Mouse (Mus musculus): ENCODE results near the gene Tnks2. TPM values are rescaled to one million over a fixed set of nuclear protein-coding genes. Genes with fewer than 3 reads are reported as not detected.
"Not testable (repeated sequence)": the region's sequence is repeated elsewhere in the genome, so short reads cannot be mapped to it uniquely, and the experiment has no call there.

The Tnks2 gene
- polyA plus RNA-seq, 1 experiment, result 60.7 TPM

- H3K27ac ChIP-seq (ENCODE audit: insufficient read depth, low read length), result no peak overlapping the region
These were observed 19.8 kb downstream of the Tnks2 start for GRCm38 (mm10) chr19:36853831-36854230.

GRCm38 (mm10) chr19:36857851-36858250 is 23.8 kb downstream of the Tnks2 start:
- H3K4me1 ChIP-seq (ENCODE audit: control insufficient read depth, insufficient read depth, low read length), result no peaks in the 10 kb centered on the region

More at GRCm38 (mm10) chr19:36853831-36854230, 19.8 kb downstream of the Tnks2 start:
- Histone ChIP-seq H3K4me1 (ENCODE audit: control insufficient read depth, insufficient read depth, low read length) (no peaks in the 10 kb centered on the region), H3K4me3 (ENCODE audit: insufficient read depth, low read length) (no peak overlapping the region)
- TF ChIP-seq POLR2A (IDR thresholded peaks at IDR 0.05; ENCODE audit: extremely low read depth, insufficient read depth, low read length), result no peak
- TF ChIP-seq CTCF (IDR thresholded peaks at IDR 0.05; ENCODE audit: extremely low read depth, insufficient read depth, low read length), result no peak

GRCm38 (mm10) chr19:36860393-36860792 is 26.4 kb downstream of the Tnks2 start:
- no peak overlapping the region for H3K27ac ChIP-seq (ENCODE audit: insufficient read depth, low read length)
- H3K4me3 ChIP-seq (ENCODE audit: insufficient read depth, low read length), result no peak overlapping the region
- TF ChIP-seq POLR2A (IDR thresholded peaks at IDR 0.05; ENCODE audit: extremely low read depth, insufficient read depth, low read length) (no peak), CTCF (IDR thresholded peaks at IDR 0.05; ENCODE audit: extremely low read depth, insufficient read depth, low read length) (no peak)
- no peaks in the 10 kb centered on the region for H3K4me1 ChIP-seq (ENCODE audit: control insufficient read depth, insufficient read depth, low read length)

More at GRCm38 (mm10) chr19:36857851-36858250, 23.8 kb downstream of the Tnks2 start:
- H3K4me3 ChIP-seq (ENCODE audit: insufficient read depth, low read length), result no peak overlapping the region
- no peak overlapping the region for H3K27ac ChIP-seq (ENCODE audit: insufficient read depth, low read length)
- no peak for TF ChIP-seq POLR2A (IDR thresholded peaks at IDR 0.05; ENCODE audit: extremely low read depth, insufficient read depth, low read length)
- TF ChIP-seq CTCF (IDR thresholded peaks at IDR 0.05; ENCODE audit: extremely low read depth, insufficient read depth, low read length), result no peak

- H3K27ac ChIP-seq (ENCODE audit: insufficient read depth, low read length), result no peak overlapping the region
- H3K4me1 ChIP-seq (ENCODE audit: control insufficient read depth, insufficient read depth, low read length), result no peaks in the 10 kb centered on the region
- TF ChIP-seq POLR2A (IDR thresholded peaks at IDR 0.05; ENCODE audit: extremely low read depth, insufficient read depth, low read length) (no peak), CTCF (IDR thresholded peaks at IDR 0.05; ENCODE audit: extremely low read depth, insufficient read depth, low read length) (no peak)
- no peak overlapping the region for H3K4me3 ChIP-seq (ENCODE audit: insufficient read depth, low read length)
These were observed 31.9 kb downstream of the Tnks2 start for GRCm38 (mm10) chr19:36865905-36866304.

GRCm38 (mm10) chr19:36867416-36867815 is 33.4 kb downstream of the Tnks2 start:
- Histone ChIP-seq H3K27ac (ENCODE audit: insufficient read depth, low read length) (no peak overlapping the region), H3K4me3 (ENCODE audit: insufficient read depth, low read length) (no peak overlapping the region), H3K4me1 (ENCODE audit: control insufficient read depth, insufficient read depth, low read length) (no peaks in the 10 kb centered on the region)
- no peak for TF ChIP-seq CTCF (IDR thresholded peaks at IDR 0.05; ENCODE audit: extremely low read depth, insufficient read depth, low read length)
- no peak for TF ChIP-seq POLR2A (IDR thresholded peaks at IDR 0.05; ENCODE audit: extremely low read depth, insufficient read depth, low read length)

GRCm38 (mm10) chr19:36868675-36869074 is 34.6 kb downstream of the Tnks2 start:
- H3K4me3 ChIP-seq (ENCODE audit: insufficient read depth, low read length); H3K4me1 ChIP-seq (ENCODE audit: control insufficient read depth, insufficient read depth, low read length); H3K27ac ChIP-seq (ENCODE audit: insufficient read depth, low read length): not testable (repeated sequence)

- Histone ChIP-seq H3K27ac (ENCODE audit: insufficient read depth, low read length) (no peak overlapping the region), H3K4me1 (ENCODE audit: control insufficient read depth, insufficient read depth, low read length) (no peaks in the 10 kb centered on the region), H3K4me3 (ENCODE audit: insufficient read depth, low read length) (no peak overlapping the region)
- TF ChIP-seq POLR2A (IDR thresholded peaks at IDR 0.05; ENCODE audit: extremely low read depth, insufficient read depth, low read length) (no peak), CTCF (IDR thresholded peaks at IDR 0.05; ENCODE audit: extremely low read depth, insufficient read depth, low read length) (no peak)
These were observed 40.6 kb downstream of the Tnks2 start for GRCm38 (mm10) chr19:36874651-36875050.

GRCm38 (mm10) chr19:36877329-36877728 is 43.3 kb downstream of the Tnks2 start:
- Histone ChIP-seq H3K27ac (ENCODE audit: insufficient read depth, low read length) (no peak overlapping the region), H3K4me3 (ENCODE audit: insufficient read depth, low read length) (no peak overlapping the region), H3K4me1 (ENCODE audit: control insufficient read depth, insufficient read depth, low read length) (no peaks in the 10 kb centered on the region)
- TF ChIP-seq CTCF (IDR thresholded peaks at IDR 0.05; ENCODE audit: extremely low read depth, insufficient read depth, low read length) (no peak), POLR2A (IDR thresholded peaks at IDR 0.05; ENCODE audit: extremely low read depth, insufficient read depth, low read length) (no peak)

- Histone ChIP-seq H3K4me3 (ENCODE audit: insufficient read depth, low read length) (no peak overlapping the region), H3K27ac (ENCODE audit: insufficient read depth, low read length) (no peak overlapping the region)
- TF ChIP-seq POLR2A (IDR thresholded peaks at IDR 0.05; ENCODE audit: extremely low read depth, insufficient read depth, low read length) (no peak), CTCF (IDR thresholded peaks at IDR 0.05; ENCODE audit: extremely low read depth, insufficient read depth, low read length) (no peak)
These were observed 44.9 kb downstream of the Tnks2 start for GRCm38 (mm10) chr19:36878743-36879495.

GRCm38 (mm10) chr19:36883119-36883518 is 49.1 kb downstream of the Tnks2 start:
- no peak overlapping the region for H3K4me3 ChIP-seq (ENCODE audit: insufficient read depth, low read length)
- TF ChIP-seq CTCF (IDR thresholded peaks at IDR 0.05; ENCODE audit: extremely low read depth, insufficient read depth, low read length) (peak; percentile 34; the same call in 1 of the 2 replicates), POLR2A (IDR thresholded peaks at IDR 0.05; ENCODE audit: extremely low read depth, insufficient read depth, low read length) (no peak)
- no peaks in the 10 kb centered on the region for H3K4me1 ChIP-seq (ENCODE audit: control insufficient read depth, insufficient read depth, low read length)
- H3K27ac ChIP-seq (ENCODE audit: insufficient read depth, low read length), result no peak overlapping the region

More at GRCm38 (mm10) chr19:36878743-36879495, 44.9 kb downstream of the Tnks2 start:
- no peaks in the 10 kb centered on the region for H3K4me1 ChIP-seq (ENCODE audit: control insufficient read depth, insufficient read depth, low read length)

Data from cortical plate, adult 2 months (tissue).